Mouse (Mus musculus) kidney, postnatal 4 days (tissue): ENCODE results near the gene Micall2.
A peak's percentile ranks its signal among the peaks of the same experiment; 100 is the strongest.

Experiments used
- DNase-seq, 2 experiments: peaks; one replicate each; pipeline ENCODE4 v3.0.0; 2021; ENCODE audit warnings: mixed read lengths in 2 of 2

Micall2 gene

GRCm38 (mm10) chr5:139674940-139675706 lies 61.0 kb downstream of the Micall2 start:
- DNase-seq, result no peak

GRCm38 (mm10) chr5:139669380-139669779 lies 66.8 kb downstream of the Micall2 start:
- DNase-seq, result peak; percentile 75 to 81

GRCm38 (mm10) chr5:139668494-139668893 lies 67.6 kb downstream of the Micall2 start:
- DNase-seq, result peak; percentile 87 to 89

- no peak for DNase-seq
Observed at GRCm38 (mm10) chr5:139666496-139666895, 69.6 kb downstream of the Micall2 start.

GRCm38 (mm10) chr5:139665375-139665774 lies 70.8 kb downstream of the Micall2 start:
- peak in 1 of 2 experiments; percentile 42 for DNase-seq

- DNase-seq, result no peak
Observed at GRCm38 (mm10) chr5:139661713-139662112, 74.4 kb downstream of the Micall2 start.

GRCm38 (mm10) chr5:139659307-139659706 lies 76.8 kb downstream of the Micall2 start:
- DNase-seq, result peak; percentile 60 to 77

- DNase-seq, result no peak
Observed at GRCm38 (mm10) chr5:139658865-139659264, 77.3 kb downstream of the Micall2 start.

GRCm38 (mm10) chr5:139657959-139658602 lies 78.1 kb downstream of the Micall2 start:
- peak; percentile 36 to 52 for DNase-seq
